Mouse (Mus musculus) embryonic facial prominence, embryonic 11.5 days (tissue): ENCODE results near the gene Pm20d1. TPM values are rescaled to one million over a fixed set of nuclear protein-coding genes. Genes with fewer than 3 reads are reported as not detected.
"Not testable (repeated sequence)": the region's sequence is repeated elsewhere in the genome, so short reads cannot be mapped to it uniquely, and the experiment has no call there.

Source experiments
- ATAC-seq: fragments of 200-750 bp; cut with Nextera tagmentation; replicated peaks from 2 replicates; pipeline ENCODE4 v1.8.0; 2017; ENCODE audit warnings: low read depth; ENCODE audit not compliant: insufficient number of reproducible peaks, low FRiP score, low TSS enrichment
- DNase-seq: peaks from one replicate; pipeline ENCODE4 v3.0.0-alpha.2; 2015; ENCODE audit warnings: low spot score
- H3K27ac ChIP-seq: fragments of 300-500 bp; sonication (generic); replicated peaks from 2 replicates; pipeline ENCODE4 v1.5.1; 2014; ENCODE audit warnings: mild to moderate bottlenecking, low read depth, low read length, control low read depth
- H3K27me3 ChIP-seq: fragments of 300-500 bp; sonication (generic); 2 replicates; pipeline ENCODE4 v1.6.1; 2014; ENCODE audit warnings: mild to moderate bottlenecking, low read length, moderate library complexity, mixed read lengths; ENCODE audit not compliant: control insufficient read depth, insufficient read depth
- H3K36me3 ChIP-seq: fragments of 300-500 bp; sonication (generic); replicated peaks from 2 replicates; pipeline ENCODE4 v1.6.1; 2014; ENCODE audit warnings: low read depth, mild to moderate bottlenecking, low read length, moderate library complexity, mixed read lengths; ENCODE audit not compliant: control insufficient read depth, insufficient read depth
- H3K4me1 ChIP-seq: fragments of 300-500 bp; sonication (generic); 2 replicates; pipeline ENCODE4 v1.6.1; 2014; ENCODE audit warnings: low read length, mixed read lengths; ENCODE audit not compliant: control insufficient read depth, insufficient read depth
- H3K4me2 ChIP-seq: fragments of 300-500 bp; sonication (generic); 2 replicates; pipeline ENCODE4 v1.6.1; 2014; ENCODE audit warnings: low read depth, mild to moderate bottlenecking, control low read depth, low read length, moderate library complexity
- H3K4me3 ChIP-seq: fragments of 300-500 bp; sonication (generic); 2 replicates; pipeline ENCODE4 v1.5.1; 2014; ENCODE audit warnings: low read depth, low read length, control low read depth
- H3K9ac ChIP-seq: fragments of 300-500 bp; sonication (generic); replicated peaks from 2 replicates; pipeline ENCODE4 v1.6.1; 2014; ENCODE audit warnings: mild to moderate bottlenecking, control low read depth, low read length
- H3K9me3 ChIP-seq: fragments of 300-500 bp; sonication (generic); replicated peaks from 2 replicates; pipeline ENCODE4 v1.6.1; 2016; ENCODE audit warnings: mild to moderate bottlenecking, low read length, inconsistent platforms, mixed read lengths; ENCODE audit not compliant: control insufficient read depth
- WGBS: fragments of 180-500 bp; shearing (Covaris S2); extraction: QIAGEN DNeasy Blood & Tissue Kit; methylation state at CpG from one replicate; pipeline ENCODE4 v1.1.7; 2014; 5-methylcytosine and 5-hydroxymethylcytosine counted together
- polyA plus RNA-seq: library from polyadenylated mRNA; unstranded; fragments of >200 nt; fragmentation: Nextera tagmentation; extraction: Ambion mirVana; gene quantifications from 2 replicates; pipeline ENCODE4 v1.2.1, GENCODE M21; 2014

The Pm20d1 gene
- polyA plus RNA-seq, 1 experiment from 2014 or later: 1.1 TPM

GRCm38 (mm10) chr1:131814191-131814590 is 17.0 kb downstream of the Pm20d1 start:
- no peaks in the 10 kb centered on the region for H3K36me3 ChIP-seq
- ATAC-seq (no peak), DNase-seq (no peak)
- no peak overlapping the region for H3K4me2 ChIP-seq
- no peak overlapping the region for H3K4me3 ChIP-seq
- H3K4me1 ChIP-seq: no peaks in the 10 kb centered on the region
- no peaks in the 10 kb centered on the region for H3K9me3 ChIP-seq
- no peaks in the 10 kb centered on the region for H3K27me3 ChIP-seq
- WGBS: 77% methylated on average over 3 of the region's 3 CpGs
- H3K9ac ChIP-seq: no peak overlapping the region
- H3K27ac ChIP-seq: no peak overlapping the region

GRCm38 (mm10) chr1:131816886-131817285 is 19.7 kb downstream of the Pm20d1 start:
- Histone ChIP-seq H3K4me2 (no peak overlapping the region), H3K4me1 (no peaks in the 10 kb centered on the region), H3K4me3 (no peak overlapping the region), H3K27ac (no peak overlapping the region), H3K9ac (no peak overlapping the region), H3K9me3 (no peaks in the 10 kb centered on the region), H3K36me3 (no peaks in the 10 kb centered on the region), H3K27me3 (no peaks in the 10 kb centered on the region)
- WGBS: 82% methylated on average over 6 of the region's 6 CpGs
- ATAC-seq: no peak
- no peak for DNase-seq

DNA sequence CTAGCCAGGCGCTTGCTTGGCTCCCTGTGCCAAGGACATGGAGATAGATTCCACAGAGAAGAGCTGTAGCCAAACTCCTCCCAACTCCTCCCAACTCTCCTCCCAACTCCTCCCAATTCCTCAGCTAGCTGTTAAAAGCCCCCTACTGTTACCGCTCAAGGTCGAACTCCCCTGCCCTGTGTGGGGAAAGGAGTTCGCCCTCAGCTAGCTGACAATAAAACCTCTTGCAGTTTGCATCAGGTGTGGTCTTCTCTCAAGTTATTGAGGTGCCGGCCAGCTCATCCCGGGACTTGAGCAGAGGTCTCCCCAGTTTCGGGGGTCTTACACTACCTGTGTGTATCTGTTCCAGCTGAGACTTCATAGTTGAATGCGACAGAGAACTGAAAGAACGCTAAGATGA is 23.2 kb downstream of the Pm20d1 start:
- not testable (repeated sequence) for H3K27me3 ChIP-seq, H3K36me3 ChIP-seq, H3K9ac ChIP-seq, H3K4me2 ChIP-seq, H3K4me3 ChIP-seq, ATAC-seq, H3K4me1 ChIP-seq, H3K27ac ChIP-seq, H3K9me3 ChIP-seq, DNase-seq
- 70% methylated on average over 8 of the region's 9 CpGs for WGBS

GRCm38 (mm10) chr1:131820887-131821328 is 23.7 kb downstream of the Pm20d1 start:
- Histone ChIP-seq H3K9me3 (no peaks in the 10 kb centered on the region), H3K36me3 (no peaks in the 10 kb centered on the region), H3K4me3 (no peak overlapping the region), H3K27ac (no peak overlapping the region), H3K9ac (no peak overlapping the region), H3K4me1 (no peaks in the 10 kb centered on the region), H3K27me3 (no peaks in the 10 kb centered on the region), H3K4me2 (no peak overlapping the region)
- WGBS: 79% methylated on average over 10 of the region's 10 CpGs
- DNase-seq: no peak
- ATAC-seq: no peak

- ATAC-seq (no peak), DNase-seq (no peak)
- H3K27ac ChIP-seq: no peak overlapping the region
- H3K4me3 ChIP-seq: no peak overlapping the region
- no peak overlapping the region for H3K4me2 ChIP-seq
- H3K36me3 ChIP-seq: no peaks in the 10 kb centered on the region
- WGBS: 79% methylated on average over 8 of the region's 8 CpGs
- no peaks in the 10 kb centered on the region for H3K4me1 ChIP-seq
- no peaks in the 10 kb centered on the region for H3K9me3 ChIP-seq
- no peak overlapping the region for H3K9ac ChIP-seq
- no peaks in the 10 kb centered on the region for H3K27me3 ChIP-seq
Measured at GRCm38 (mm10) chr1:131822292-131822691, 25.1 kb downstream of the Pm20d1 start.

- Histone ChIP-seq H3K36me3 (no peaks in the 10 kb centered on the region), H3K9ac (no peak overlapping the region), H3K9me3 (no peaks in the 10 kb centered on the region), H3K27me3 (no peaks in the 10 kb centered on the region), H3K4me1 (no peaks in the 10 kb centered on the region), H3K4me3 (no peak overlapping the region), H3K4me2 (no peak overlapping the region), H3K27ac (no peak overlapping the region)
- DNase-seq: no peak
- WGBS: 88% methylated on average over 1 of the region's 1 CpGs
- no peak for ATAC-seq
Measured at GRCm38 (mm10) chr1:131822856-131823492, 25.8 kb downstream of the Pm20d1 start.

- WGBS: 55% methylated on average over 5 of the region's 5 CpGs
- no peak overlapping the region for H3K27ac ChIP-seq
- no peaks in the 10 kb centered on the region for H3K4me1 ChIP-seq
- no peak overlapping the region for H3K4me2 ChIP-seq
- no peak for DNase-seq
- H3K36me3 ChIP-seq: no peaks in the 10 kb centered on the region
- no peak overlapping the region for H3K4me3 ChIP-seq
- no peaks in the 10 kb centered on the region for H3K27me3 ChIP-seq
- no peak for ATAC-seq
- H3K9ac ChIP-seq: no peak overlapping the region
- no peaks in the 10 kb centered on the region for H3K9me3 ChIP-seq
Measured at GRCm38 (mm10) chr1:131823563-131823962, 26.4 kb downstream of the Pm20d1 start.

GRCm38 (mm10) chr1:131824528-131825181 is 27.5 kb downstream of the Pm20d1 start:
- Histone ChIP-seq H3K36me3 (no peaks in the 10 kb centered on the region), H3K4me3 (no peak overlapping the region), H3K4me2 (no peak overlapping the region), H3K4me1 (no peaks in the 10 kb centered on the region), H3K9ac (no peak overlapping the region), H3K9me3 (no peaks in the 10 kb centered on the region), H3K27me3 (no peaks in the 10 kb centered on the region), H3K27ac (no peak overlapping the region)
- DNase-seq (no peak), ATAC-seq (no peak)
- 80% methylated on average over 11 of the region's 11 CpGs for WGBS
